Comparison of ENCODE assay signal across 8 mouse cellular contexts in the genomic region with DNA sequence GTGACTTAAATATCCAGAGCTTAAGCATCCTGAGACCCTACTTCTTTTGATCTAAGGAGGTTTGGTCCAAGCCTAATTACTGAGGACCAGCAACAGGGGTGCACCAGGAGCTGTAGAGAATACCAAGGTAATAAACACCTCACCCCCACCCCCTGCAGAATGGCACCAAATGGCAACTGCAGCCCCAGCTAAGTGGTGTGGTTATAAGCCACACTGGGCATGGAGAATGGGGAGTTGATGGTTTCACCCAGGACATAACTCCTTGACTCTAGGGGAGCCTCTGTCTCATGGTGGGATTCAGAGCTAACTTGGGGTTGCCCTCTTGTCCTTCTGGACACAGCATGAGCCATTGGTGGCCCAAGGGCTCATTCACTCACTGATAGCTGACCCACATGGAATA. TPM values are rescaled to one million over a fixed set of nuclear protein-coding genes. Genes with fewer than 3 reads are reported as not detected.
A peak's percentile ranks its signal among the peaks of the same experiment; 100 is the strongest.
DNase-seq lines count a peak whose midpoint lies in the region; ATAC-seq and TF ChIP-seq lines count a peak whose summit lies in the region.

No protein-coding gene starts in this region.

- no peak for ATAC-seq in kidney, embryonic 15.5 days (replicated peaks; ENCODE audit: low FRiP score)
- ATAC-seq in hindbrain, embryonic 15.5 days (ENCODE audit: low FRiP score, low read depth), result no peak
- no peak for ATAC-seq in midbrain, postnatal 0 days (ENCODE audit: low FRiP score)

- peaks cover 13% of the 10 kb centered on the region; the same call in 1 of the 2 replicates for H3K27me3 ChIP-seq in kidney, embryonic 15.5 days
- no peaks in the 10 kb centered on the region for H3K27me3 ChIP-seq in hindbrain, embryonic 15.5 days
- no peaks in the 10 kb centered on the region for H3K27me3 ChIP-seq in midbrain, postnatal 0 days (ENCODE audit: insufficient read depth, low read length)

- no peak for TF ChIP-seq CTCF in midbrain, postnatal 0 days (IDR thresholded peaks at IDR 0.05)

- DNase-seq in cerebellum, postnatal 25 days, result peak; percentile 20 to 29
- DNase-seq in cerebellum, adult 11 months, result no peak
- no peak for DNase-seq in kidney, postnatal 36 days
- no peak for DNase-seq in midbrain, postnatal 0 days (ENCODE audit: low spot score)
- DNase-seq in left cerebral cortex, adult 18-20 months (ENCODE audit: low spot score in 2 of 2), result no peak
- DNase-seq in frontal cortex, postnatal 14 days (ENCODE audit: low spot score in 2 of 2), result no peak

- peak overlapping the region; percentile 85; the same call in 1 of the 2 replicates for H3K4me3 ChIP-seq in kidney, embryonic 15.5 days (replicated peaks)
- H3K4me3 ChIP-seq in hindbrain, embryonic 15.5 days, result peak overlapping the region; percentile 53
- H3K4me3 ChIP-seq in midbrain, postnatal 0 days (ENCODE audit: low read depth, low read length), result no peak overlapping the region

- H3K27ac ChIP-seq in kidney, embryonic 15.5 days, result peak overlapping the region; percentile 98; the same call in 1 of the 2 replicates
- peak overlapping the region; percentile 93; the same call in 1 of the 2 replicates for H3K27ac ChIP-seq in hindbrain, embryonic 15.5 days (replicated peaks)
- H3K27ac ChIP-seq in midbrain, postnatal 0 days (ENCODE audit: low read depth, low read length), result peak overlapping the region; percentile 89

- H3K9ac ChIP-seq in kidney, embryonic 15.5 days, result no peak overlapping the region
- no peak overlapping the region for H3K9ac ChIP-seq in hindbrain, embryonic 15.5 days
- no peak overlapping the region for H3K9ac ChIP-seq in midbrain, postnatal 0 days (replicated peaks; ENCODE audit: low read length, poor library complexity, severe bottlenecking)

- no peaks in the 10 kb centered on the region for H3K9me3 ChIP-seq in kidney, embryonic 15.5 days (replicated peaks)
- no peaks in the 10 kb centered on the region for H3K9me3 ChIP-seq in hindbrain, embryonic 15.5 days
- H3K9me3 ChIP-seq in midbrain, postnatal 0 days (ENCODE audit: low read length), result no peaks in the 10 kb centered on the region

- 0 out of 2 replicates have a peak, but pooled peaks cover 11% of the 10 kb centered on the region for H3K36me3 ChIP-seq in kidney, embryonic 15.5 days
- 0 out of 2 replicates have a peak, but pooled peaks cover 7% of the 10 kb centered on the region for H3K36me3 ChIP-seq in hindbrain, embryonic 15.5 days
- H3K36me3 ChIP-seq in midbrain, postnatal 0 days (ENCODE audit: insufficient read depth, low read length), result peaks cover 16% of the 10 kb centered on the region

- no peak overlapping the region for H3K4me2 ChIP-seq in kidney, embryonic 15.5 days
- peak overlapping the region; percentile 97 for H3K4me2 ChIP-seq in hindbrain, embryonic 15.5 days
- H3K4me2 ChIP-seq in midbrain, postnatal 0 days (ENCODE audit: low read depth, low read length, poor library complexity, severe bottlenecking), result no peak overlapping the region

- H3K4me1 ChIP-seq in kidney, embryonic 15.5 days, result peaks cover 22% of the 10 kb centered on the region
- H3K4me1 ChIP-seq in hindbrain, embryonic 15.5 days (replicated peaks), result peaks cover 21% of the 10 kb centered on the region
- no peaks in the 10 kb centered on the region for H3K4me1 ChIP-seq in midbrain, postnatal 0 days (ENCODE audit: insufficient read depth, low read length)

RNA-seq across cellular contexts. Expression of a gene that starts 1.0 kb away (rescaled TPM):
- 12.4 and 12.9 TPM in 2 replicates for polyA plus RNA-seq in kidney, embryonic 15.5 days (2015; fragmentation: Nextera tagmentation; extraction: Ambion mirVana)
- polyA plus RNA-seq in hindbrain, embryonic 15.5 days (2015; fragmentation: Nextera tagmentation; extraction: Ambion mirVana), result 41.4 and 43.1 TPM in 2 replicates
- total RNA-seq in midbrain, postnatal 0 days (2014; rRNA removed), result 98.6 and 135 TPM in 2 replicates
- 76.1 and 76.3 TPM in 2 replicates for polyA plus RNA-seq in midbrain, postnatal 0 days (2015; fragmentation: Nextera tagmentation; extraction: Ambion mirVana)
- 100 to 1,000 TPM; 163 to 164 TPM for total RNA-seq in left cerebral cortex, adult 18-20 months (2021)

RNA-seq across cellular contexts. Expression of a gene that starts 40.2 kb away (rescaled TPM):
- polyA plus RNA-seq in kidney, embryonic 15.5 days (2015; fragmentation: Nextera tagmentation; extraction: Ambion mirVana), result 12.1 and 13.8 TPM in 2 replicates
- 24.2 and 24.4 TPM in 2 replicates for polyA plus RNA-seq in hindbrain, embryonic 15.5 days (2015; fragmentation: Nextera tagmentation; extraction: Ambion mirVana)
- total RNA-seq in midbrain, postnatal 0 days (2014; rRNA removed), result 52.9 and 65.5 TPM in 2 replicates
- polyA plus RNA-seq in midbrain, postnatal 0 days (2015; fragmentation: Nextera tagmentation; extraction: Ambion mirVana), result 24.3 and 27.2 TPM in 2 replicates
- total RNA-seq in left cerebral cortex, adult 18-20 months (2021), result 10 to 100 TPM; 81.7 to 82.1 TPM

Comparison
In these comparisons a context has a peak if more than half of its experiments do, and no peak if none do; other contexts are left out.
1. DNase-seq: peak in cerebellum, postnatal 25 days (2 of 2); none in cerebellum, adult 11 months (single experiment), kidney, postnatal 36 days (0 of 2), midbrain, postnatal 0 days (single experiment), left cerebral cortex, adult 18-20 months (0 of 2) and frontal cortex, postnatal 14 days (0 of 2).
2. Peak in every context shown above with its lines, with median percentiles within 50 percentile points of each other: H3K27ac ChIP-seq.